Mouse (Mus musculus): ENCODE data around the gene Adrm1.

GRCm38 (mm10) chr2:180173163-180173562 lies 1.9 kb downstream of the Adrm1 start:
- TF ChIP-seq CTCF (IDR thresholded peaks at IDR 0.05; ENCODE audit: low read depth, low read length) (no peak), POLR2A (IDR thresholded peaks at IDR 0.05; ENCODE audit: extremely low read depth, insufficient read depth, low read length) (no peak)

Measured in liver, adult 2 months (tissue).